Mouse (Mus musculus): ENCODE results near the gene Cacna1c. TPM values are rescaled to one million over a fixed set of nuclear protein-coding genes. Genes with fewer than 3 reads are reported as not detected.

The Cacna1c gene
- polyA plus RNA-seq, 1 experiment from 2014 or later = 4.8 TPM

DNA sequence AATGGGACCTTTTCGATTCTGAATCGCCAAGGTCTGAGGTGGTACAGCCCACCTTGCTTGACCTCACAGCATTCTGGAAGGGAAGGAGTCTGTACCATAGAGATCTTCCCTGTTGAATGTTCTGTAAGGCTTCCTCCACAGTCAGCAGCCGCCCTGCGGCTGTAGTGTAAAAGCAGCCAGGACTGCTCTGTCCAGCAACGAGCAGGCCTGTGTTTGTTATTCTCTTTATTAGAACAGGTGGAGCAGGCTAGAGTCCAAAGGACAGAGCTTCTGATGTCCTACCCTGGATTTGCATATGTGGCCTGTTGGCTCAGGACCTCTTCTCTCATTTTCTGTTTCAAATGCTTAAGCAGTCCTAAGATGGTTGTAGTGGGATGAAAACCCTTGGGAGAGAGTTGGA, 4.1 kb upstream of the Cacna1c start:
- H3K27me3 ChIP-seq (replicated peaks; ENCODE audit: insufficient read depth, low read length) = no peaks in the 10 kb centered on the region
- DNase-seq (ENCODE audit: low spot score) (no peak), ATAC-seq (no peak)
- TF ChIP-seq EP300 (IDR thresholded peaks at IDR 0.05) (no peak), CTCF (IDR thresholded peaks at IDR 0.05) (no peak)
- H3K9ac ChIP-seq (replicated peaks; ENCODE audit: low read depth) = 0 out of 2 replicates have a peak overlapping the region, but pooled peaks have one; percentile 12
- H3K36me3 ChIP-seq (ENCODE audit: insufficient read depth, low read length) = no peaks in the 10 kb centered on the region
- no peaks in the 10 kb centered on the region for H3K9me3 ChIP-seq (ENCODE audit: low read length)
- no peak overlapping the region for H3K4me2 ChIP-seq (replicated peaks; ENCODE audit: low read depth, low read length)
- no peaks in the 10 kb centered on the region for H3K4me1 ChIP-seq (ENCODE audit: insufficient read depth, low read depth, low read length)
- 76% methylated on average over 5 of the region's 5 CpGs for WGBS
- no peak overlapping the region for H3K4me3 ChIP-seq (ENCODE audit: low read depth, low read length)
- no peak overlapping the region for H3K27ac ChIP-seq (ENCODE audit: low read length)

DNA sequence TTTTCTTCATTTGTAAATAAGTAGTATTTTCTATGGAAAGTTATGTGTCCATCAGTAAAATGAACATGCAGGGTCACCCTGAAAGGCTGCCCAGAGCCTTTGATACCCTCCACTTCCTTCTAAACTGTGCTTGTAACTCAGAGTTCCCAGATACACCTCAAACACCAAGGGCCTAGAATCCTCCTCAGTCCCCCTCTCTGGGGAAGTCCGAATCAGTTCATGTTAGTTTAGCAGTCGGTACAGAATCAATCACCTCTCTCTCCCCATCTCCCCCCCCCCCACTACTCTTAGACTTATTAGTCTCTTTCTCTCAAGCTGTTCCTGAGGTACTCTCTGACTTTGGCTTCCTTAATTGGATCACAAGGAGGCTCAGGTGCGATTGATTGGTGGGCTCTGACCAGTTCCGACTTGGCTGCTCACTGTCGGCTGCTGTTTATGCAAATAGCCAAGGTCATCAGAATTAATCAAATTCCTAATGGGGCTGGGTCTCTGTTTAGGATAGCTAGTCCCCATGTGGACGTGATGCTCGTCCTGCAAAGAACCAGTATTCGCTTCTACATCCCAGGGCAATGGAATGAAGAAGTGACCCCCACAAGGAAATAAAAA, 3.2 kb upstream of the Cacna1c start:
- ATAC-seq (no peak), DNase-seq (ENCODE audit: low spot score) (no peak)
- WGBS = 51% methylated on average over 8 of the region's 8 CpGs
- no peak overlapping the region for H3K4me2 ChIP-seq (replicated peaks; ENCODE audit: low read depth, low read length)
- H3K9me3 ChIP-seq (ENCODE audit: low read length) = no peaks in the 10 kb centered on the region
- no peaks in the 10 kb centered on the region for H3K4me1 ChIP-seq (ENCODE audit: insufficient read depth, low read depth, low read length)
- H3K36me3 ChIP-seq (ENCODE audit: insufficient read depth, low read length) = 0 out of 2 replicates have a peak, but pooled peaks cover 3% of the 10 kb centered on the region
- no peak overlapping the region for H3K9ac ChIP-seq (replicated peaks; ENCODE audit: low read depth)
- no peak for TF ChIP-seq CTCF (IDR thresholded peaks at IDR 0.05)
- no peak for TF ChIP-seq EP300 (IDR thresholded peaks at IDR 0.05)
- no peak overlapping the region for H3K4me3 ChIP-seq (ENCODE audit: low read depth, low read length)
- no peaks in the 10 kb centered on the region for H3K27me3 ChIP-seq (replicated peaks; ENCODE audit: insufficient read depth, low read length)
- no peak overlapping the region for H3K27ac ChIP-seq (ENCODE audit: low read length)

DNA sequence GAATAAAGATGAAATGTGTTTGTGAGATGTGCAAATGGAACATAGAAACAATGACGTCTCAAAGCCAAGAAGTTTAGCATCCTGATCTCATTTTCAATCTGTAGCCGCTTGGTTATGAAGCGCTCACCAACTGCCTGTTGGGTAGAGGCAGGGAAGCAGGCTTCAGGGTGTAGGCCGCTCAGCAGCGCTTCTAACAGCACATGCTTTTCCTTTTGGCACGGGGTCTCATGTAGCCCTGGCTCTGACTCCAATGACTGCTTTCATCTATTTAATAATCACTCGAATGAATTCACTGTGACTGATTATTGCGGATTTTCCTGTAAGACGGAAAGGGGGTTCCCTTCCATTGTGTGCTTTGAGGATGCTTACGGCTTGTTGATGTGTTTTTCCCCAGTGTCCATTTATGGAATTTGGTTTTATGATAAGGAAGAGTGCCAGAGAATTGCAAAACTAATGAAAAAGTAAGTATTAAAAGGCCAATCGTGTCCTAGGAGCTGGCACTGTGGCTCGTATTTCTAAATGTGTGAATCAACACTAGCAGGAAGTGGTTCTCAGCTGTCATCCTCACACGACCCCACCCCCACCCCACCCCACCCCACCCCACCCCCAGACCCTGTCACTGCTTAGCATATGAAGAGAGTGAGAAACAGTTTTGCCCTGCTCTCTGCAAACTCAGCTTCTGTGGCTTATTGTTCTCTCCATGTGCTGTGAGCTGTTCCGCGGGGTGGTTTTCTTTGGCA, 2.5 kb upstream of the Cacna1c start:
- no peak overlapping the region for H3K9ac ChIP-seq (replicated peaks; ENCODE audit: low read depth)
- 0 out of 2 replicates have a peak, but pooled peaks cover 9% of the 10 kb centered on the region for H3K36me3 ChIP-seq (ENCODE audit: insufficient read depth, low read length)
- H3K4me1 ChIP-seq (ENCODE audit: insufficient read depth, low read depth, low read length) = no peaks in the 10 kb centered on the region
- H3K9me3 ChIP-seq (ENCODE audit: low read length) = no peaks in the 10 kb centered on the region
- H3K4me3 ChIP-seq (ENCODE audit: low read depth, low read length) = no peak overlapping the region
- H3K27me3 ChIP-seq (replicated peaks; ENCODE audit: insufficient read depth, low read length) = no peaks in the 10 kb centered on the region
- 46% methylated on average over 15 of the region's 15 CpGs for WGBS
- no peak overlapping the region for H3K4me2 ChIP-seq (replicated peaks; ENCODE audit: low read depth, low read length)
- H3K27ac ChIP-seq (ENCODE audit: low read length) = no peak overlapping the region
- TF ChIP-seq CTCF (IDR thresholded peaks at IDR 0.05) = no peak
- TF ChIP-seq EP300 (IDR thresholded peaks at IDR 0.05) = no peak
- DNase-seq (ENCODE audit: low spot score) = peak; percentile 70
- peak; percentile 59 for ATAC-seq

DNA sequence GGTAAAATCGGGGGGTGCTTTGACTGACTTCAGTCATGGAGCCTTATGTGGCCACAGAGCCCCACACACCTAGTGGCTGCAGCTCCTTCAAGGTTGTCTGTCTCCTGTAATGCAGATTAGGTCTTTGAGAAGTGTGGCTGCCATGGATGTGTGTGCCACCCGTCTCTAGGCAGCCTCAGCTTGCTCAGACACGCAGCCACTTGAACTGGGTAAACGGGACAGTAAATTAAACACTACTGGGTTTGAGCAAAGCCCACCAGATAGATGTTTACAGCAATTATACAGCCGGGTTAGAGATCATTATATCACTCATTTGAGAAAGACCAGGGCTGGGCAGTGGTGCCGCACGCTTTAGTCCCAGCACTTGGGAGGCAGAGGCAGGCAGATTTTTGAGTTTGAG, 1.6 kb downstream of the Cacna1c start:
- Histone ChIP-seq H3K4me3 (ENCODE audit: low read depth, low read length) (no peak overlapping the region), H3K9me3 (ENCODE audit: low read length) (no peaks in the 10 kb centered on the region), H3K27me3 (replicated peaks; ENCODE audit: insufficient read depth, low read length) (no peaks in the 10 kb centered on the region), H3K9ac (replicated peaks; ENCODE audit: low read depth) (no peak overlapping the region), H3K36me3 (ENCODE audit: insufficient read depth, low read length) (peaks cover 25% of the 10 kb centered on the region; the same call in 1 of the 2 replicates), H3K4me1 (ENCODE audit: insufficient read depth, low read depth, low read length) (no peaks in the 10 kb centered on the region), H3K27ac (ENCODE audit: low read length) (no peak overlapping the region), H3K4me2 (replicated peaks; ENCODE audit: low read depth, low read length) (no peak overlapping the region)
- WGBS = 68% methylated on average over 7 of the region's 7 CpGs
- TF ChIP-seq CTCF (IDR thresholded peaks at IDR 0.05) (no peak), EP300 (IDR thresholded peaks at IDR 0.05) (no peak)
- DNase-seq (ENCODE audit: low spot score) (no peak), ATAC-seq (no peak)

DNA sequence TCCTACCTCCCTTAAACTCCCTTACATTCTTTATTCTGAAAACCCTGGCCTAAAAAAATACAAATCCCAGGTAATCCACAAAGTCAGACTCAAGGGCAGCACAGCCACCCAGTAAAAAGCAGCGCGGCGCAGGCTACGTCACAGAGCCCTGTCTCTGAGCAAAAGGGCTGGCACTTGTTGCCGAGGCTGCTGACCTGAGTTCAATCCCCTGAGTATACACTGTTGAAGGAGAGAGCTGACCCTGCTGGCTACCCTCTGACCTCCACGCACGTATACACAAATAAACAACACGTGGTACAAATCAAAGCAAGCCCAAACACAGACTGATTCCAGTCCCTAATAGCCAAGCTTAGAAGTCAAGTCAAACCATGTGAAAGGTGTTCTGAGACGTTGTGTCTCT, 2.1 kb downstream of the Cacna1c start:
- no peak for DNase-seq (ENCODE audit: low spot score)
- Histone ChIP-seq H3K4me1 (ENCODE audit: insufficient read depth, low read depth, low read length) (no peaks in the 10 kb centered on the region), H3K4me3 (ENCODE audit: low read depth, low read length) (no peak overlapping the region), H3K27me3 (replicated peaks; ENCODE audit: insufficient read depth, low read length) (no peaks in the 10 kb centered on the region), H3K9me3 (ENCODE audit: low read length) (no peaks in the 10 kb centered on the region), H3K27ac (ENCODE audit: low read length) (no peak overlapping the region), H3K9ac (replicated peaks; ENCODE audit: low read depth) (no peak overlapping the region), H3K4me2 (replicated peaks; ENCODE audit: low read depth, low read length) (no peak overlapping the region), H3K36me3 (ENCODE audit: insufficient read depth, low read length) (peaks cover 27% of the 10 kb centered on the region; the same call in 1 of the 2 replicates)
- WGBS = 76% methylated on average over 9 of the region's 9 CpGs
- TF ChIP-seq EP300 (IDR thresholded peaks at IDR 0.05) (no peak), CTCF (IDR thresholded peaks at IDR 0.05) (no peak)
- no peak for ATAC-seq

DNA sequence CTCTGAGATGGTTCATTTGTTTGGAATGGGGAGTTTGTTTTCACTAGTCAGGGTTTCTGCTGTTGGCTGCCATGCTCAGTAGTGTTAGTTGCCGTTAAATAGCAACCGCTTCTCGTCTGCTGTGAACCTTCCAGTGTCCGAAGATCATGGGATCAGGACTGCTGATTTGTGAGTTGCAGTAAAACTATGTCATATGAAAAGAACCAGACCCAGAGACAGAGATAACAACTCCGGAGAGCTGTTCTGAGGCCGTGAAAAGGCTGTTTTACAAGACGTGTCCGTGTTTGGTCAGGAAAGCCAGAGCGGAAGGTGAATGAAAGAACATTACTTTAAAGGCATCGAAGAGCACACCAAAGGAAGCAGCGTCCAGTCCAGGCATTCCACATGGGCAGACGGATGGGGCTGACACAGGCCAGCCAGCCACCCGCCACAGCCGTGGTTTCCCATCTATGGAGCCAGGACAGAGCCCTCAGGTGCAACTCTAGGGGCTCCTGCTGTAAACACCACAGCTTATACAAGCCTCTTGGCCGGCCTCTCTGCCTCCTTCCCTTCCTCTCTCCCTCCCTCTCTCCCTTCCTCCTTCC, 2.6 kb downstream of the Cacna1c start:
- H3K4me1 ChIP-seq (ENCODE audit: insufficient read depth, low read depth, low read length) = no peaks in the 10 kb centered on the region
- no peak for ATAC-seq
- no peaks in the 10 kb centered on the region for H3K27me3 ChIP-seq (replicated peaks; ENCODE audit: insufficient read depth, low read length)
- H3K4me2 ChIP-seq (replicated peaks; ENCODE audit: low read depth, low read length) = no peak overlapping the region
- H3K9ac ChIP-seq (replicated peaks; ENCODE audit: low read depth) = no peak overlapping the region
- H3K27ac ChIP-seq (ENCODE audit: low read length) = no peak overlapping the region
- no peaks in the 10 kb centered on the region for H3K9me3 ChIP-seq (ENCODE audit: low read length)
- DNase-seq (ENCODE audit: low spot score) = no peak
- TF ChIP-seq CTCF (IDR thresholded peaks at IDR 0.05) (no peak), EP300 (IDR thresholded peaks at IDR 0.05) (no peak)
- no peak overlapping the region for H3K4me3 ChIP-seq (ENCODE audit: low read depth, low read length)
- WGBS = 75% methylated on average over 15 of the region's 15 CpGs
- H3K36me3 ChIP-seq (ENCODE audit: insufficient read depth, low read length) = peaks cover 27% of the 10 kb centered on the region; the same call in 1 of the 2 replicates

Measured in lung, postnatal 0 days (tissue).